Mouse (Mus musculus) thymus, postnatal 36 days (tissue): Measurements from ENCODE around the gene Rpp25l.

Experiments
- DNase-seq, 2 experiments: peaks; one replicate each; pipeline ENCODE4 v3.0.0; 2022; ENCODE audit warnings: mixed read lengths in 2 of 2

Rpp25l gene

DNA sequence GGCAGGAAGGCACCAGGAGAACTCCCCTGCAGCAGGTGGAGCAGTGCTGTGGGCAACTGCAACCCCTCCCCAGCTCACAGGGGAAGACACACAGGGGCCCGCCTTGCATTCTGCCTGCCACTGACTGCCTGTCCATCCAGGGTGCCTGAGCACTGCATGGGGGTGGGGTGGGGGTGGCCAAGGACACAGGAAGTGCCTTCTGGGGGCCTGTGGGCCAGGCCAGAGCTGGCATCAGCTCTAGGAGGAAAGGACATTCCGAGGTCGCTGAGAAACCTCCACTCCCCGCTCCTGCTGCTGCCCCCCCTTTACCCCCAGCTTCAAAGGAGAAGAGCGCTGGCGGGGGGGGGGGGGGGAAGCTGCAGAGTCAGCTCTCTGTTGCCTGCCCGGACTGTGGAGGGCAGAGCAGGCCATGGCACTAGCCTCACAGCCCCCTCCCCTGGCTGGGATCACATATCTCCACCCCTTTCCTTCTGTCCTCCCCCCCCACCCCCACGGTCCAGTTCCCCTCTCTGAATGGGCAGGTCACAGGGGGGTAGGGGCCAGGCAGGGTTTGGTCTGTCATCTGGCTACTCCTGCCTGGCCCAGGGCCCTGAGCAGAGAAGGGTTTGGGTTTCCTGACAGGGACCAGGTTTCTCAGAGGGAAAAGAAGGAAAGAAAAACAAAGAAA is 48.2 kb downstream of the Rpp25l start:
- DNase-seq = no peak

- DNase-seq = no peak
These were observed 48.8 kb downstream of the Rpp25l start for GRCm38 (mm10) chr4:41664533-41664932.

- DNase-seq = no peak
These were observed 49.7 kb downstream of the Rpp25l start for GRCm38 (mm10) chr4:41663614-41664013.

DNA sequence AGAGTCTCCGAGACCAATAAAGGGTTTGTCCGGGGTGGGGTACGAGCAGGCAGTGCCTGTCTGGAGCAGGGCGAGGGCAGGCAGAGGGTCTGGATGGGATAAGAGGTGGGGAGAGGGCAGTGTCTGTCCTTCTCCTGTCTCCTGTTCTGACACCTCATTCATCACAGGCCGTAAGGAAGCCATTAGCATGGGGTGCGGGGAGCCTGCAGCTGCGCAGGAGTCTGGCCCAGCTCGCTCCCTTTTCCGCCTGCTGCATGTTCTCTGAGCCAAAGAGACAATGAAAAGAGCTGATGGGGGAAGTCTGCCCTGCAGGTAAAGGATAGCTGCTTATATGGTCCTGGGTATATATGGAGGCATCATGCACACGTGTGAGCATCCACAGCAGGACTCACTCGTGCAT is 50.6 kb downstream of the Rpp25l start:
- DNase-seq = no peak
